Mouse (Mus musculus): ENCODE data around the gene Il15ra. TPM values are rescaled to one million over a fixed set of nuclear protein-coding genes. Genes with fewer than 3 reads are reported as not detected.
"Not testable (repeated sequence)": the region's sequence is repeated elsewhere in the genome, so short reads cannot be mapped to it uniquely, and the experiment has no call there.

Il15ra gene
- total RNA-seq, 2 experiments from 2014 or later = 6.8 to 11.0 TPM

DNA sequence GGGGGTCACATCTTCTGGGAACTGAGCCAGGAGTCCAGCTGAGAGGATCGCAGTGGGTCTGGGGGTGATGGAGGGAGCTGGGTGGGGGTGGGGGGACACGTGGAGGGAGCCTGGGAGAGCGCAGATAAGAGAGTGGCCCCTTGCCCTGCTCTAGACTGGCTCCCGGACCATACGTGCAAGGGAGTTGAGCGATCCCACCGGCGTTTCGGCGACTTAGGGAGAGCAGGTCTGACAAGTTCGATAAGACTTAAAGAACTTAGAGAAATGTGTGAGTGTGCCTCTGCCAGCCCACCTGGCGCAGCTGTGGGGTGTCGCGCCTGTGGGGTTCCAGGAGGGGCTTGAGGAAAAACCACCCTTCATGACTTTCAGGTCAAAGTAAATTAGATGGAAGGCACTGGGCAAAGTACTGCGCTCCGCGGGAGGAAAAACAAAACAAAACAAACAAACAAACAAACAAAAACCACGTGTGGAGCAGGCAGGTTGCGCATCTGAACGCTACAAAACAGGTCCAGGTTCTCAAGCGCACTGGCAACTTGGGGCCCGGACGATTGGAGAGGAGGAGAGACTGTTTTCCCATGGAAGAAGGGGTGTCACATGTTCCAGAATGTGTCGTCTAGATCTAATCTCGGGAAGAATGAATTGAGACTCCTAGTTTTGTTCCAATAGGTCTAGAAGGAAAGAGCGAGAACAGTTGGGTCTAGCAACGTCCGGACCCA is 1.1 kb downstream of the Il15ra start:
- DNase-seq (ENCODE audit: low spot score in 2 of 2) = no peak
- intact Hi-C loops (cut with DNase I) = no loop called here

DNA sequence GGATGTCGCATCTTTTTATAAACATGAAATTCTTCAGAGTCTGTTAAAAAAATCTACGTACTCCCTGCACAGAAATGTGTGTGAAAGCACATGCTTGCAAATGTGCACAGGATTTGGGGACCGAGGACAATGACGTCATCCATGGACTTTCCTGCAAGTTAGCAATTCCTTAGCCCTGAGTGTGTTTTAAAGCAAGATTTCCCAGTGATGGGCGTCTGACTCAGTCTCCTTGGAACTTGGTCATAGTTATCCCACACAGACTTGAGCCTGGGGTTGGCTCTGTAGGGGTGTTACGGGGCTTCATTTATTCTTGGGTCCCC is 1.6 kb downstream of the Il15ra start:
- intact Hi-C loops (cut with DNase I) = no loop called here
- peak; percentile 20 to 72 for DNase-seq (ENCODE audit: low spot score in 2 of 2)

DNA sequence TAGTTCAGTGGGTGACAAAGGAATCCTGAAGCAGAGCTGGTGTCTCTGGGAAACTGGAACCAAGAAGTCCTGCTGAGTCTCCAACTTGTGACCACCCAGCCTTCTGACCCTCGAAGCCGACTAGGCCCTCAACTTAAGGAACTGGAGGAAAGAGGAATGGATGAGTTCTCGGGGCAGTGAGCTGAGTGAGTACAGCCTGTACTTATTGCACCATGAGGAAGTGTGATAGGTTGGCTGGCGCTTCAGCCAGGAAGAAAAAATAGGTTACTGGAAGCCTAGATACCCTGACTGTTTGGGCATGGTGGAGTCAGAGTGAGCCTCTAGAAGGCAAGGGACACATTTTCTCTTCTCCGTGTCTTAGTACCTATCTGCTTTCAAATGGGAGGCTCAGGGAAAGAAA is 3.4 kb downstream of the Il15ra start:
- peak in 1 of 2 experiments; percentile 6 for DNase-seq (ENCODE audit: low spot score in 2 of 2)
- intact Hi-C loops (cut with DNase I) = no loop called here

DNA sequence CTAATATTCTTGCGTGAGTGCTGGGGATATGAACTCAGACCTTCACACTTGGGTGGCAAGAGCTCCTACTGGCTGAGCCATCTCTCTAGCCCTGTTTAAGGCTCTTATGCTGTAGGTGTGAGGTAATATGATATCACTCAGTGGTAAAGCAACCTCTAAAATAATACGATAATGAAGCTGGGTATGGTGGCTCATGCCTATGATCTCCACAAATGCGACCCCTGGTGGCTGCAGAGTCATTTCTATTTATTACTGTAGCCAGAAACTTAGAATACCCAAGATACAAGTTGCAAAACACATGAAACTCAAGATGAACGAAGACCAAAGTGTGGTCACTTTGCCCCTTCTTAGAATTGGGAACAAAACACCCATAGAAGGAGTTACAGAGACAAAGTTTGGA is 5.0 kb downstream of the Il15ra start:
- DNase-seq (ENCODE audit: low spot score in 2 of 2) = not testable (repeated sequence)

DNA sequence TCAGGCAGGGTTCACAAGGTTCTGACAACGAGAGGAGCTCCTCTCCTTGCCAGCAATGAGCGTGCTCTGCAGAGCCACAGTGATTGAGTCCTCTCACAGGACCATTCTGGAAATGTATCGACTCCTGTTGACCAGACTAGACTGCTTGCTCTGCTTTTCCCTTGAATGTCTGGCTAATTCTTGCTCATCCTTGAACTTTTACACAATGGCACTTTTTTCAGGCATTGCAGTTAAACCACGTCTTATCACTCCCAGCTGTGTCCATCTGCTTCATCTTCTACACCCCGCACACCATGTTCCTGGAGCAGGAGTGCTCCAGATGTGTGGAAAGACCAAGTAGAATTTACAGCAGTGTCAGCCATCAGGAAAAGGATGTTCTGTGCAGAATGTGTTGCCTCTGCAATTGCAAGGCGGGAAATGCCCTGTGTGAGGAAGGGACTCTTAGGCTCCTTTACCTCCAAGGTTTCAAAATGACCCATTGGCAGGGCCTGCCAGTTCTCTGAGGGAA is 7.4 kb downstream of the Il15ra start:
- intact Hi-C loops (cut with DNase I) = no loop called here
- DNase-seq (ENCODE audit: low spot score in 2 of 2) = no peak

More for the DNA sequence above, 5.0 kb downstream of the Il15ra start:
- intact Hi-C loops (cut with DNase I) = not testable (repeated sequence)

DNA sequence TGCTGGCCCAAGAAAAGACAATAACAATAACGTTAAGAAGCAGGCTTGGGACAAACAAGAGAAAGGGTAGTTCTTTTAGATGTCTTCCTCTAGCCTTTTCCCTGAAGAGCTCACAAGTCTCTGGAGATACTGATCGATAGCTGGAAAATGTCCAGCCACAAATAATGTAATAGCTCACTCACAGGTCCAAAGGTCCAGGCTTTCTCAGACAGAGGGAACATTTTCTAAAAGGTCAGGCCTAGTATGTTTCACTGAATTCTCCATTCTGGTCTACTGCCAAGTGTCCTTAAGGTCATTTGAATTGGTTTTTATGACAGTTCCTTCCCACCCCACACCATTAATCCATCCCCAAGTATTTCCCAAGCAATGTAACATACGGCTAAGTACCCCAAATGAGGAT is 7.9 kb downstream of the Il15ra start:
- DNase-seq (ENCODE audit: low spot score in 2 of 2) = no peak
- intact Hi-C loops (cut with DNase I) = no loop called here

DNA sequence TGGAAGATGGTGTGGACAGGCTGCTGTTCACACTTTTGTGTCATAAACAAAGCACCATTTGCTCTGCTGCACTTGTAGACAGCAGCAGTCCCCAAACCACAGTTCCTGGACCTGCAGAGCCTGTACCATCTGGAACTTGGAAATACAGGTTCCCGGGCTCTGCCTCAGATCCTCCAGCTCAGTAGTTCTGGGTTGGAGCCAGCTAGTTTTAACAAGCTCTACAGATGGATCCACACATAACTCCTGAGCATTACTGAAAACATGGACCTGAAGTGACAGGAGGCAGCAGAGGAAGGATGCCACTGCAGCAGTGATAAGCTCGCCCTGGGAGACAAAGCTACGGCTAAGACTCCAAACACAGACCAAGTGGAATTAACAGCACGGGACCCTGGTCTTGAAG is 9.4 kb downstream of the Il15ra start:
- peak; percentile 34 to 80 for DNase-seq (ENCODE audit: low spot score in 2 of 2)
- intact Hi-C loops (cut with DNase I) = no loop called here

DNA sequence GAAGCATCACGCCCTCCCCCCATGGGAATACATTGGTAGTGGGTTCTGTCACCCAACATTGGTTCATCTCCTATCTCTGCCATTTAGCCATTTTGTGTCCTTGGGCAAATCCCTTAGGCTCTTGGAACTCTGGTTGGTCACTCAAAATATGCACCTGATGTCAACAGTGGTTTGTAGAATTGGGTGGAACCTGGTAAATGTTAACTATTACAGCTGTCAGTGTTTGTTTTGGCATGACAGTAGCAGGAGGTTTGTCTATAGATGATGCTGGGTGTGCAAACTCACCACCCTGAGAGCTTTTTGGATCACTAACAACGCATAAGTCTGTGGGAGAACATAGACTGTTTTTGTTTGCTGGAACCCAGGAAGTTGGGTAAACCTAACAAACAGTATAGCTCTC is 13.5 kb downstream of the Il15ra start:
- intact Hi-C loops (cut with DNase I) = no loop called here

DNA sequence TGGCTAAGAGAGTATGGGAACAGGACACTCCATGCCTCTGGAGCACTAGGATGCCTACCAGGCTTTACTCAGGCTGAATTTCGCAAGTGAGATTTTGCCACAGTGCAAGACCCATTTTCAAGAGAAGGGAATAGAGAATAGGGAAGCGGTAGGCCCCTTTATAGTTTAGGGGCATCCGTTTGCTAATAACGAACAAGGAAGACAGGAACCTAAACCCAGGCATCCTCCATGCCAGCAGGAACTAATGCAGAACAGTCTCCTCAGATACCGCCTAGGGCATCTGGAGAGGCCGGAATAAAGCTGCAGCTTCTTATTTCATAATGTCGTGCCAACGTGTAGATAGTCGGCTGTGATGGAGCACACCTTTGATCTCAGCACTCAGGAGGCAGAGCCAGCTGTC is 17.5 kb downstream of the Il15ra start:
- intact Hi-C loops (cut with DNase I) = no loop called here
- no peak for DNase-seq (ENCODE audit: low spot score in 2 of 2)

More for the DNA sequence above, 13.5 kb downstream of the Il15ra start:
- DNase-seq (ENCODE audit: low spot score in 2 of 2) = no peak

DNA sequence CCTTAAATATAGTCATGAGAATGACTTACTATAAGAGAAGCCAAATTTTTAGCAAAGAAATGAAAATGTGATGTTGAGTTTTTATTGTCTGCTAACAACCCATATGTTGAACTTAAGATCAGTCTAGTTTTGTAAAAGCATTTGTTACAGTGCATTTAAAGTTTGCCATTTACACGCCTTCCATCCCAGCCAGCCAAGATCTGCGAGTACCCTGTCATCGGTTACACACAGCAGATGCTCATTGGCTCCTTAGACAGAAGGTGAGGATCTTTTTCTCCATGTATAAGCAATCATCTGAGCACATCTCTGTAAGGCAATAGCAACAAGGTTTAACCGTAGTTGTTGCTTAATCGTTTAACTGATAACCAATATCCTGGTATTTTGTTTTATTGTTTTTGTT is 22.5 kb downstream of the Il15ra start:
- intact Hi-C loops (cut with DNase I) = no loop called here

DNA sequence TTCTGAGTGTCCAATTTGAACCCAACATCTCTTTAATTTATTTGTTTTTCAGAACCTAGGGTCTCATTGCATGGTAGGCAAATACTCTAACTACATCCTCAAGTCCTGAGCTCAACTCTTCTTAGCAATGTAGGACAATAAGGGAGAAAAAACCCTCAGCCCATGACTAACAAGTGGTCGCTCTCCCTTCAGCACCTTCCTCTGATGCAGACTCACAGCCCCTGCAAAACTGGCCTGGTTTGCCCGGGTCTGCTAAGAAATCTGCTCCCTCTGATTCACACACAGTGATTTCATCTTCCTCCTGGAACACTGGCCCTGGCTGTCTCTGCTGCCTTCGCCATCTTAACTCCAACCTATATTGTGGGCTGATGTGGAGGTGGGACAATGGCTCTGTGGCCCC is 24.0 kb downstream of the Il15ra start:
- no peak for DNase-seq (ENCODE audit: low spot score in 2 of 2)
- intact Hi-C loops (cut with DNase I) = no loop called here

More for the DNA sequence above, 22.5 kb downstream of the Il15ra start:
- DNase-seq (ENCODE audit: low spot score in 2 of 2) = peak in 1 of 2 experiments; percentile 18

DNA sequence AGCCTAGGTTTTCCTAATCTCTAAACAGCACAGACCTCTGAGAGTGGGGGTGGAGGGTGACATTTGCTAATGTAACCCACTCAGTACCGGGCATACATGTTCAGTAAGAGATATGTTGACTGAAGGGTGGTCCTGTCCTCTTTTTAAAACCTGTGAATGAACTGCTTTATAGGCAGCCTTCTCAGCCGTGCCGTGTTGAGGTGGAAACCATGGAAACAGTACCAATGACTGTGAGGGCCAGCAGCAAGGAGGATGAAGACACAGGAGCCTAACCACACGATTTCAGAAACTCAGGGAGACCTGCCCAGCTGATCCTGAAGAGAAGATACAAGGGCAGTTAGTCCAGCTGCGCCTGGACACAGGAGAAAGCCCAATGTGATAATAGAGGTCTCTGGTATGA is 27.9 kb downstream of the Il15ra start:
- peak in 1 of 2 experiments; percentile 14 for DNase-seq (ENCODE audit: low spot score in 2 of 2)
- intact Hi-C loops (cut with DNase I) = no loop called here

DNA sequence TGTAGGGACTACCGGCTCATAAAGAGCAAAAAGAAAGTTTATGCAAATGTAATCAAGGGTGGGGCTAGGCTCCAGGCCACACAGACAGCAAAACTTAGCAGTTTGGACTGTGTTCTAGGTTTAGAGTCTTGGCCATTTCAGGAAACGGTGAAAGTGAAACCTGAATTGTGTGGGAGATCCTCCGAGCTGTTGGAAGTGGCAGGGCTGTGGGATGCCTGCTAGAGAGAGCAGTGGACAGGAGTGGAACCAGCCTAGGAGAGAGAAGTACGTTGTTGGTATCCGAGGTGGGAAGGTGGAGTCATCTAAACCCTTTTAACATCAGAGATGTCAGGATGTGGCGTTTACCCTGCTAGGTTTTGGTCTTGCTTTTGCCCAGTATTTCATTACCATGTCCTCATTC is 30.8 kb downstream of the Il15ra start:
- DNase-seq (ENCODE audit: low spot score in 2 of 2) = peak in 1 of 2 experiments; percentile 14
- intact Hi-C loops (cut with DNase I) = no loop called here

DNA sequence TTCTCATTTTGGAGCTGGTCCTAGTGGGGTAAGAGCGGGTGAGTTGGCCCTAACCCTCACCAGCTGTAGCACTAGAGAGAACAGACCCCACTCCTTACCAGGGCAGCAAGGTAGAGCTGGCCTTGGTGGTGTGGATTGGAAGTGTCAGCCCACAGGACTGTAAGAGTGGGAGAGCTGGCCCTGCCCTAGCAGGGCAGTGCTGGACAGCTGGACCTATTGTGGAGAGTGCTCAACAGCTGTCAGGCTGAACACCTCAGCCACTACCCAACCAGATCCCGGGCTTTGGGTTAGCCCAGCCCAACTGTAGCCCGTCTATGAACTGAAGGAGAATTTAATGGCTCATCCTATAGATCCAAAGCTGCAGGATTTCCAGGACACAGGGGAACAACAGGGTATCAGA is 33.7 kb downstream of the Il15ra start:
- intact Hi-C loops (cut with DNase I) = no loop called here

DNA sequence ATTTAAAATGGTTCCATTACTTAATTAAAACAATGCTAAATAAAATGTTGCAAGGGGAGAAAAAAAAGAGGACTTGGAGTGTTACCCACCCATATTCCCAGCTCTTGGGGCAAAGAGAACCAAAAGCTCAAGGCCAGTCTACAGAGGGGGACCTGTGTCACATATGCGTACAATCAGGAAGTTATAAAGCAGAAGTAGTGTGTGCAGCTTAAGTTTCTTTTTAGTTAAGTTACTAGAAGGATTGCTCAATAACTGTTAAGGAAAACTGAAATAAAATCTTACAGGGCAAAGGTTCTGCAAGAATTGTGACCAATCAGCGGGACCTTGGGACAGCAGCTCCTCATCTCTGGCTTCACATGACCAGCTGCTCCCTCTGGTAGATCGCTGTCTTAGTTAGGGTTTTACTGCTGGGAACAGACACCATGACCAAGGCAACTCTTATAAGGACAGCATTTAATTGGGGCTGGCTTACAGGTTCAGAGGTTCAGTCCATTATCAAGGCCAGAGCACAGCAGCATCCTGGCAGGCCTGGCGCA is 34.5 kb downstream of the Il15ra start:
- intact Hi-C loops (cut with DNase I) = no loop called here
- DNase-seq (ENCODE audit: low spot score in 2 of 2) = no peak

More for the DNA sequence above, 33.7 kb downstream of the Il15ra start:
- no peak for DNase-seq (ENCODE audit: low spot score in 2 of 2)

DNA sequence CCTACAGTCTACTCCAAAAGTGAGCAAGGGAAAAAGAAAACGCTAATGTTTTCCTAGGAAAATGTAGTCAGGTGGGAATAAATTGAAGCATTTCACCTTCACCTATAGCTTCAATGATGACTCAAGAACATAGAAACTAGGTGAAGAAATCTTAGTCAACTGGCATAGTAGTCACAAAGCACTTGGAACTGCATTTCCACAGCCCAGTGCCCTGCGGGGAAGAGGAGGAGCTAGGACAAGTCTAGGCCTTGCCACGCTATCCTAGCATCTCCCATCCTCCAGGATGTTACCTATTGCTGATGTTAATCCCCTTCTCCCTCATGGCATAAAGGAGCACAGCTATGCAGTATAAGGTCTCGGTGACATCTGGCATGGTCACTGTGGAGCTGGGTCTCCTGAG is 57.5 kb downstream of the Il15ra start:
- intact Hi-C loops (cut with DNase I) = no loop called here

DNA sequence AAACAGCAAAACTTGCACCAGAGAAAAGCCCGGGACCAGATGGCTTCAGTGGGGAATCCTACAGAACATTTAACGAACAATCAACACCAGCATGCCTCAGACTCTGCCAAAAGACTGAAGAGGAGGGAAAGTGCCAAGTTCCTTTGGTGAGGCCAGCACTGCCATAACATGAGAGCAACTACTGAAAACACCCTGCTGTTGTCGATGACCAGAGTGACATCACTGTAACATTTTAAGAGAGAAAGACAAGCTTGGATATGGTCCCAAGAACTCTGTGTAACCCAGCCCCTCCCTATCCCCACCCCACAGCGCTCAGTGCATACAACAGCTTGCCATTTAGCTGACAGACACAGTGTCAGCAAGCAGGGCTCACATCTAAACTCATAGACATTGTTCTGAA is 60.6 kb downstream of the Il15ra start:
- intact Hi-C loops (cut with DNase I) = no loop called here

More for the DNA sequence above, 57.5 kb downstream of the Il15ra start:
- DNase-seq (ENCODE audit: low spot score in 2 of 2) = no peak

DNA sequence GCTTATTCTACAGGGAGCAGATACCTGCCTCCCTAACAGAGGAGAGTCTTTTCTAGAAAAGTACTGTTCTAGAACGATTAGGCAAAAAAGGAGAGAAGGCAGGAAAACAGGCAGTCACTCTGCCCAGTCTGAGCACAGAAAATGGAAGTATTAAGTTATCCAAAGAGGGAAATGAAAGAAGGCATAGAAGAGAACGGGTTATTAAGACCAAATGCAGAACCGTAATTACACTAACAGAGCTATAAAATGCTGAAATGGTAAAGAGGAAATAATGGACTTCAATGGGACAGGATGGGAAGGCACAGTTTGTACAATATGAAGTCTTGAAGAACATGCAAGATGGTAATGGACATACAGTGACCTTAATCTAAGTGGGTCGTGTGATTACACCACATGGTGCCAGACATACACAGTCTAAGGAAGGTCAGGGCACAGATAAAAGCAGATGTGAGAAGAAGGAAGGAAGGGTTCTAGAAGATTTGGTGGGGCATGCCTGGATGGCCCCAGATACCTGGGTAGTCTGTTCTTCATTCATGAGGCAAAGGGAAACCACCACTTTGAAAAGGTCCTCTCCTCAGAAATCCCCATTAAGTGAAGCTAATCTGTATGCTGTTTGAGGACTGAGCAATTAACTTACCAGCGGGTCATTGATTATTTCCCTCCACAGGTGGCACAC is 61.5 kb downstream of the Il15ra start:
- no peak for DNase-seq (ENCODE audit: low spot score in 2 of 2)
- intact Hi-C loops (cut with DNase I) = no loop called here

More for the DNA sequence above, 60.6 kb downstream of the Il15ra start:
- DNase-seq (ENCODE audit: low spot score in 2 of 2) = peak in 1 of 2 experiments; percentile 44

DNA sequence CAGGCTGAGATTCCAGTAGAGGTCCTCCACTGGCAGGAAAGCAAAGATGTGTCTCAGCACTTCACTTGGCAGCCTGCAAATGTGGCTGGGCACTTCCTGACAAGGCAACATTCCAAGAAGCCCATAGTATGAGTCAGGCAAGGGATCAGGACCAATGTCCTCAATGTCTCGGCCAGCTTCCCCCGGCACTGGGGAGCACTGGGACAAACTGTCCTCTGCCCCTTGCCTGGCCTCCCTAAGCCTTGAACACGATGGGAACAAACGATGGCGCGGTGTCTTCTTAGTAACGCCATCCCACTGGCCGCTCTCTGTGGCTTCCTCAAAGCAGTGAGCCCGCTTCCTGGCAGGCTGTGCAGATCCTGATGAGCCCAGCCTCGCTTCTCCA is 62.1 kb downstream of the Il15ra start:
- intact Hi-C loops (cut with DNase I) = no loop called here

DNA sequence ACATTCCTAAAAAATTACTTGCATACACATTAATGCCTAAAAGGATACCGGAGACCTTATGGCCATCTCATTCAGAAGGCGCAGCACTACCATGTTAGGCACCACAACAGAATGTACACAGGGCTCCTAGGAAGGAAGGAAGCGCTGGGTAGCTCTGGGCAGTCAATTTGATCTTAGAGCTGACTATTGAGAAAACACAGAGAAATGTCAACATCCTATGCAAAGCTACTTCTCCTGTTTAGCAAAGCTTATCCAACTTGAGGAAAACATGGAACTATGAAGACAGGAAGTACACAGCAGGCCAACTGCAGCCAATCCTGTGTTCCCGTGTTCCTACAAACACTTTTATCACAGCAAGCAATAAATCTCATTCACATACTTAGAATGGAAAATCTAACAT is 66.6 kb downstream of the Il15ra start:
- no peak for DNase-seq (ENCODE audit: low spot score in 2 of 2)
- intact Hi-C loops (cut with DNase I) = no loop called here

More for the DNA sequence above, 62.1 kb downstream of the Il15ra start:
- no peak for DNase-seq (ENCODE audit: low spot score in 2 of 2)

DNA sequence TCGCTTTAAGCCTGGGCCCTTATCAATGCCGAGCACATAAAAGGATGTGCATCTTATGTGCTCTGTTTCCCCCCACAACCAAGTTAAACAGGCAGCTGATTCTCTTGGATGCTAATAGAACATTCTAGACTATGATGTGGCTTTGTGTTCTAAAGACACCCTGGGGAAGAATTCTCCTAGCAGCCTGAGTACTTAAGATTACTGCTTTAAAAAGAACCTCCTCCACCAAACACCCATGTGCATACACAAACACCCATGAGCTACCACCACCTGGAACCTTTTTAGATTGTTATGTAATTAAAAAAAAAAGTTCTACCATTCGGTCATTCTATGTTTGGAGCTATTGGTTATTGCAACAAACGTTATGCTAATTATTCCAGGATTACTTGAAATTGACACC is 67.3 kb downstream of the Il15ra start:
- DNase-seq (ENCODE audit: low spot score in 2 of 2) = peak in 1 of 2 experiments; percentile 74
- intact Hi-C loops (cut with DNase I) = no loop called here
